Comparison of ENCODE assay signal across 16 mouse cellular contexts in the genomic region with DNA sequence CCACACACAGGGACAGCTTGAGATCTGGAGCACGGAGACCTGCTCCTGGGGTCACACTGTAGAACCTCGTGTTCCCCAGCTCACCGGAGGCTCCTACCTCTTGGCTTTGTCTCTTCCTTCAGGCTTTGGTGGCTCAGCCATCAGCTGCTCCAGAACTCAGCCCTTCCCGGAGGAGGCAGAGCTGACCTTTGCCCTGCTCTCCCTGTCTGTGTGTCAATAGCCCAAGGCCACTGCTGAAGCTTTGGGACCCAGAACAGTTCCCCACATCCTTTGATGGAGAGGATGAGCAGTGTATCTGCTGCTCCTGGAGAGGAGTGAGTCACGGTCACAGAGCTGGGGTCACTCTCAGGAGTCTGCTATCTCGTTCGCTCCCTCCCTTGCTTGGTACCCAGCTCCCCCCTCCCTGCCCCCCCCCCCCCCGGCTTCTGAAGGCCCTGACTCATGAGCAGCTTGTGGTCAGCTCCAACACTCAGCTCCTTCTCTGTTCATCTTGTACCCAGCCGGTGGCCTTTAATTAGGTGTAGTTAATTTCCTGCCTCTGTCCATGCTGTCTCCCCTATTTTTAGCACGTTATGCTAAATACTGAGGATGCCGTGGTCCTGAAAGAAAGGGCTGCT. TPM values are rescaled to one million over a fixed set of nuclear protein-coding genes. Genes with fewer than 3 reads are reported as not detected.
A peak's percentile ranks its signal among the peaks of the same experiment; 100 is the strongest.
DNase-seq lines count a peak whose midpoint lies in the region; ATAC-seq and TF ChIP-seq lines count a peak whose summit lies in the region.
"Had no signal": no experiment of that assay in that cellular context is flagged by ENCODE, and none has a peak within 500 bp of the region (broad histone marks: within the 10 kb centered on the region; RNA-seq: fewer than 3 reads in every experiment).

No protein-coding gene starts in this region.

- H3K9me3 ChIP-seq in heart, embryonic 10.5 days: no peaks in the 10 kb centered on the region
- H3K9me3 ChIP-seq in heart, embryonic 12.5 days (replicated peaks): peaks cover 11% of the 10 kb centered on the region; the same call in 1 of the 2 replicates
- H3K9me3 ChIP-seq in lung, embryonic 15.5 days: no peaks in the 10 kb centered on the region; the same call in 1 of the 2 replicates
- H3K9me3 ChIP-seq in embryonic facial prominence, embryonic 10.5 days: peaks cover 3% of the 10 kb centered on the region; the same call in 1 of the 2 replicates
- H3K9me3 ChIP-seq: forebrain, embryonic 15.5 days; neural tube, embryonic 13.5 days had no signal

- TF ChIP-seq CTCF in C2C12 (IDR thresholded peaks at IDR 0.05; ENCODE audit: control insufficient read depth, insufficient read depth, insufficient read length): no peak

- no peak overlapping the region for H3K4me2 ChIP-seq in heart, embryonic 12.5 days
- H3K4me2 ChIP-seq in lung, embryonic 15.5 days: 0 out of 2 replicates have a peak overlapping the region, but pooled peaks have one; percentile 26
- H3K4me2 ChIP-seq: forebrain, embryonic 15.5 days; liver, embryonic 11.5 days; neural tube, embryonic 13.5 days had no signal

- no peak overlapping the region for H3K4me3 ChIP-seq in heart, embryonic 10.5 days
- no peak overlapping the region for H3K4me3 ChIP-seq in heart, embryonic 12.5 days
- H3K4me3 ChIP-seq in lung, embryonic 15.5 days: no peak overlapping the region
- no peak overlapping the region for H3K4me3 ChIP-seq in C2C12 (ENCODE audit: insufficient read depth, poor library complexity, severe bottlenecking)
- H3K4me3 ChIP-seq in embryonic facial prominence, embryonic 10.5 days: no peak overlapping the region
- H3K4me3 ChIP-seq: forebrain, embryonic 15.5 days; neural tube, embryonic 13.5 days had no signal

- H3K79me3 ChIP-seq in C2C12 (ENCODE audit: low read depth): no peaks in the 10 kb centered on the region

- H3K27me3 ChIP-seq in heart, embryonic 10.5 days (ENCODE audit: insufficient read depth, poor library complexity, severe bottlenecking): 0 out of 2 replicates have a peak, but pooled peaks cover 4% of the 10 kb centered on the region
- H3K27me3 ChIP-seq in heart, embryonic 12.5 days (replicated peaks): no peaks in the 10 kb centered on the region
- no peaks in the 10 kb centered on the region for H3K27me3 ChIP-seq in lung, embryonic 15.5 days
- no peaks in the 10 kb centered on the region for H3K27me3 ChIP-seq in C2C12 (ENCODE audit: control insufficient read depth, insufficient read depth, insufficient read length)
- no peaks in the 10 kb centered on the region for H3K27me3 ChIP-seq in embryonic facial prominence, embryonic 10.5 days (replicated peaks; ENCODE audit: low read depth, poor library complexity, severe bottlenecking)
- H3K27me3 ChIP-seq: forebrain, embryonic 15.5 days; neural tube, embryonic 13.5 days had no signal

- H3K27ac ChIP-seq in heart, embryonic 10.5 days: 0 out of 2 replicates have a peak overlapping the region, but pooled peaks have one; percentile 33
- no peak overlapping the region for H3K27ac ChIP-seq in heart, embryonic 12.5 days (ENCODE audit: poor library complexity, severe bottlenecking)
- peak overlapping the region; percentile 89 for H3K27ac ChIP-seq in lung, embryonic 15.5 days
- H3K27ac ChIP-seq in embryonic facial prominence, embryonic 10.5 days (replicated peaks): no peak overlapping the region; the same call in 1 of the 2 replicates
- H3K27ac ChIP-seq: forebrain, embryonic 15.5 days; neural tube, embryonic 13.5 days had no signal

- H3K9ac ChIP-seq in heart, embryonic 12.5 days: no peak overlapping the region
- no peak overlapping the region for H3K9ac ChIP-seq in lung, embryonic 15.5 days
- H3K9ac ChIP-seq: forebrain, embryonic 15.5 days; neural tube, embryonic 13.5 days had no signal

- no peak for ATAC-seq in heart, embryonic 12.5 days (ENCODE audit: insufficient number of reproducible peaks, low FRiP score)
- peak; percentile 61 for ATAC-seq in lung, embryonic 15.5 days (ENCODE audit: borderline replicate concordance, extremely low read depth, low FRiP score, low TSS enrichment)
- ATAC-seq in monocyte, adult 5-6 weeks (replicated peaks; ENCODE audit: insufficient number of reproducible peaks, low FRiP score, low TSS enrichment, poor library complexity, severe bottlenecking): no peak
- ATAC-seq: forebrain, embryonic 15.5 days had no signal

- H3K79me2 ChIP-seq in C2C12 (ENCODE audit: control insufficient read depth, insufficient read depth): no peaks in the 10 kb centered on the region

- DNase-seq in heart, embryonic 10.5 days (ENCODE audit: low spot score): no peak
- no peak for DNase-seq in lung, adult 18-20 months
- DNase-seq in lung, postnatal 4 days: peak; percentile 39 to 73
- DNase-seq in embryonic facial prominence, embryonic 10.5 days (ENCODE audit: low spot score): no peak
- DNase-seq: cerebellum, postnatal 10 days; heart, postnatal 4 days; kidney, adult 18-20 months; spleen, adult 18-20 months; thymus, adult 2 months had no signal

- H3ac ChIP-seq in C2C12 (ENCODE audit: control insufficient read depth, insufficient read length, low read depth): no peak overlapping the region

- no peaks in the 10 kb centered on the region for H3K36me3 ChIP-seq in heart, embryonic 10.5 days
- no peaks in the 10 kb centered on the region for H3K36me3 ChIP-seq in heart, embryonic 12.5 days
- H3K36me3 ChIP-seq in lung, embryonic 15.5 days: no peaks in the 10 kb centered on the region
- no peaks in the 10 kb centered on the region for H3K36me3 ChIP-seq in C2C12 (ENCODE audit: control insufficient read depth, insufficient read depth)
- no peaks in the 10 kb centered on the region for H3K36me3 ChIP-seq in embryonic facial prominence, embryonic 10.5 days (replicated peaks)
- H3K36me3 ChIP-seq: forebrain, embryonic 15.5 days; neural tube, embryonic 13.5 days had no signal

- peaks cover 23% of the 10 kb centered on the region for H3K4me1 ChIP-seq in heart, embryonic 10.5 days
- H3K4me1 ChIP-seq in heart, embryonic 12.5 days (replicated peaks): peaks cover 17% of the 10 kb centered on the region
- H3K4me1 ChIP-seq in lung, embryonic 15.5 days: peaks cover 28% of the 10 kb centered on the region
- H3K4me1 ChIP-seq in embryonic facial prominence, embryonic 10.5 days: peaks cover 15% of the 10 kb centered on the region
- H3K4me1 ChIP-seq: forebrain, embryonic 15.5 days; neural tube, embryonic 13.5 days had no signal

- 35% methylated on average over 10 of the region's 11 CpGs for WGBS in heart, embryonic 10.5 days
- 39% methylated on average over 11 of the region's 11 CpGs for WGBS in heart, embryonic 12.5 days
- 27% methylated on average over 11 of the region's 11 CpGs for WGBS in lung, embryonic 15.5 days
- 37% methylated on average over 11 of the region's 11 CpGs for WGBS in embryonic facial prominence, embryonic 10.5 days

TF ChIP-seq in C2C12, 6 proteins besides CTCF, POLR2A, EP300 and RAD21:
- no peak for TF ChIP-seq MYOD1 (IDR thresholded peaks at IDR 0.05; ENCODE audit: control insufficient read depth, insufficient read length, low read depth)
- TF ChIP-seq MAX (IDR thresholded peaks at IDR 0.05): peak; percentile 20

RNA-seq across cellular contexts. Expression of gene Ptpn1, which starts 54.5 kb away (rescaled TPM):
- polyA plus RNA-seq in heart, embryonic 10.5 days (2016; fragmentation: Nextera tagmentation; extraction: Ambion mirVana): 45.3 and 58.3 TPM in 2 replicates
- polyA plus RNA-seq in heart, embryonic 12.5 days (2016; fragmentation: Nextera tagmentation; extraction: Ambion mirVana): 59.5 and 63.3 TPM in 2 replicates
- 65.8 and 74.4 TPM in 2 replicates for polyA plus RNA-seq in lung, embryonic 15.5 days (2015; fragmentation: Nextera tagmentation; extraction: Ambion mirVana)
- 64.6 TPM for polyA plus RNA-seq in C2C12 (2012; fragmentation: generic; extraction: Trizol)
- total RNA-seq in monocyte, adult 5-6 weeks (2017): 199 to 318 TPM (median 242 TPM) in 3 replicates
- 66.2 and 71.7 TPM in 2 replicates for polyA plus RNA-seq in embryonic facial prominence, embryonic 10.5 days (2016; fragmentation: Nextera tagmentation; extraction: Ambion mirVana)

Comparison
In these comparisons a context has a peak if more than half of its experiments do, and no peak if none do; other contexts are left out.
1. DNase-seq: peak in lung, postnatal 4 days (2 of 2); none in heart, embryonic 10.5 days (single experiment), lung, adult 18-20 months (0 of 2) and embryonic facial prominence, embryonic 10.5 days (single experiment).
2. H3K27ac ChIP-seq: peak in heart, embryonic 10.5 days (single experiment) and lung, embryonic 15.5 days (single experiment); none in heart, embryonic 12.5 days (single experiment) and embryonic facial prominence, embryonic 10.5 days (single experiment).